Mouse (Mus musculus) neural tube, embryonic 13.5 days (tissue): ENCODE measurements around the gene Caprin1. TPM values are rescaled to one million over a fixed set of nuclear protein-coding genes. Genes with fewer than 3 reads are reported as not detected.

ENCODE experiments used
- ATAC-seq: fragments of 200-750 bp; cut with Nextera tagmentation; 2 replicates; pipeline ENCODE4 v1.8.0; 2017; ENCODE audit warnings: low read depth, mild to moderate bottlenecking, moderate TSS enrichment, moderate library complexity
- H3K27ac ChIP-seq: fragments of 300-500 bp; sonication (generic); replicated peaks from 2 replicates; pipeline ENCODE4 v1.5.1; 2015; ENCODE audit warnings: moderate library complexity, mild to moderate bottlenecking, inconsistent platforms
- H3K27me3 ChIP-seq: fragments of 300-500 bp; sonication (generic); 2 replicates; pipeline ENCODE4 v1.6.1; 2015; ENCODE audit warnings: mild to moderate bottlenecking, inconsistent platforms
- H3K36me3 ChIP-seq: fragments of 300-500 bp; sonication (generic); 2 replicates; pipeline ENCODE4 v1.6.1; 2015; ENCODE audit warnings: mild to moderate bottlenecking, inconsistent platforms
- H3K4me1 ChIP-seq: fragments of 300-500 bp; sonication (generic); replicated peaks from 2 replicates; pipeline ENCODE4 v1.6.1; 2015; ENCODE audit warnings: inconsistent platforms
- H3K4me2 ChIP-seq: fragments of 300-500 bp; sonication (generic); 2 replicates; pipeline ENCODE4 v1.6.1; 2015; ENCODE audit warnings: inconsistent platforms, mild to moderate bottlenecking, moderate library complexity
- H3K4me3 ChIP-seq: fragments of 300-500 bp; sonication (generic); 2 replicates; pipeline ENCODE4 v1.5.1; 2015; ENCODE audit warnings: mild to moderate bottlenecking, inconsistent platforms
- H3K9ac ChIP-seq: fragments of 300-500 bp; sonication (generic); 2 replicates; pipeline ENCODE4 v1.6.1; 2015; ENCODE audit warnings: moderate library complexity, mild to moderate bottlenecking, inconsistent platforms
- H3K9me3 ChIP-seq: fragments of 300-500 bp; sonication (generic); 2 replicates; pipeline ENCODE4 v1.6.1; 2016; ENCODE audit warnings: inconsistent platforms
- WGBS: fragments of 180-500 bp; shearing (Covaris S2); methylation state at CpG from one replicate; pipeline ENCODE4 v1.1.7; 2015; 5-methylcytosine and 5-hydroxymethylcytosine counted together
- polyA plus RNA-seq: library from polyadenylated mRNA; unstranded; fragments of >200 nt; fragmentation: Nextera tagmentation; extraction: Ambion mirVana; gene quantifications from 2 replicates; pipeline ENCODE4 v1.2.1, GENCODE M21; 2015

Caprin1 gene
- polyA plus RNA-seq, 1 experiment from 2014 or later: 412 TPM

DNA sequence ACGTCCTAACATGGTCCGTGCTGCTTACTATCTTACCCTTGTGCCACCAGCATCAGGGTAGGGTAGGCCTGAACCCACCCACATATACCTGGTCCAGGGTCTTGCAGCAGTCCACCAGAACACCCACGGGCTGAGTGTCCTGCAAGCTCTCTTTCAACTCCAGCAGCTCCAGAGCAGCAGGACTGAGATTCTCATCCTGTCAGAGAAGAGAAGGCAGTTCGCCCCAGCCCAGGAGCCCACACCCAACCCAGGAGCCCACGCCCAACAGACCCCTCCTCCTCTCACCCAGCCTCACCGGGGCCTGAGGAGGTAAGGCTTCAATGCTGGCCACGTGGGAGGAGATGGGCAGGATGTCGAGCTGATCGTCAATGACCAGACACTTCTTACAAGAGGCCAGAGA is 49.6 kb downstream of the Caprin1 start:
- ATAC-seq: no peak
- Histone ChIP-seq H3K9ac (no peak overlapping the region), H3K27ac (no peak overlapping the region), H3K4me1 (no peaks in the 10 kb centered on the region), H3K9me3 (no peaks in the 10 kb centered on the region), H3K36me3 (peaks cover 71% of the 10 kb centered on the region), H3K4me3 (no peak overlapping the region), H3K4me2 (no peak overlapping the region), H3K27me3 (no peaks in the 10 kb centered on the region)
- 91% methylated on average over 9 of the region's 9 CpGs for WGBS

DNA sequence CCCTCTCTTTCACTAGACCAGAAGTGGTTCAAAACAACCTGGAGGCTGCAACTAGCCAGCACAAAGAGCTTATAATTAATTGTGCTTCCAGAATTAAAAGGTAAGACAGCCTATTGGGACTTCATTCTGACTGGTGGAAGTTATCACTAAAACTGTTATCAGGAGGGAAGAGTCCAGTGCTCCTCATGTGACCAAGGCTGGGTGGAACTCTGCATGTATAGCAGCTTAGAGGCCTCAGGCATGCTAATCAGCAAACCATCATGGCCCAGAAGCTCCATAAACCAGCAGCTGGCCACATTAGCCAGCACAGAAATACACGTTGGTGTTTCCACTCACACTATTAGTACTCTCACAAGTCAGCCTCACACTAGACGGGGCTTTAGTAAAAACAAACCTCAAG is 50.7 kb downstream of the Caprin1 start:
- Histone ChIP-seq H3K27me3 (no peaks in the 10 kb centered on the region), H3K4me2 (no peak overlapping the region), H3K4me3 (no peak overlapping the region), H3K4me1 (no peaks in the 10 kb centered on the region), H3K9me3 (no peaks in the 10 kb centered on the region), H3K36me3 (peaks cover 68% of the 10 kb centered on the region), H3K27ac (no peak overlapping the region), H3K9ac (no peak overlapping the region)
- WGBS: 95% methylated on average over 2 of the region's 2 CpGs
- no peak for ATAC-seq

DNA sequence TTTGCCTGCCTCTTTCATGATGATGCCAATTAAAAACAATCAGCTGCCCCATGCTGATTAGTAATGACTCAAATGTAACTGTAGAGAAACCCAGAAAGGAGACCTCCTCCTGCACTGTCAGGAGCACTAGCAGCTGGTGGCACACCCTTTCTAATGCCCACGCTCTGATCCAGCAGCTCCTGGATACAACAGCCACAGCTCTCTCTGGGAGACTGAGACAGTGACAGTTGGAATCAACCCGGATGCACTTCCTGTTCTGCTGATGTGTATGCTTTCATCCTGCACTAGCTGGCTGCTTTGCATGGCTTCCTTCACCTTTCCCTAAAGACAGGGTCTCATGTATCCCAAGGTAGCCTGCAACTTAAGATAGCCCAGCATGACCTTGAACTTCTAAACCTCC is 51.4 kb downstream of the Caprin1 start:
- H3K27ac ChIP-seq: no peak overlapping the region
- no peak overlapping the region for H3K4me3 ChIP-seq
- H3K27me3 ChIP-seq: no peaks in the 10 kb centered on the region
- 86% methylated on average over 2 of the region's 2 CpGs for WGBS
- H3K4me1 ChIP-seq: no peaks in the 10 kb centered on the region
- H3K9ac ChIP-seq: no peak overlapping the region
- H3K4me2 ChIP-seq: no peak overlapping the region
- no peak for ATAC-seq
- H3K9me3 ChIP-seq: no peaks in the 10 kb centered on the region
- H3K36me3 ChIP-seq: peaks cover 61% of the 10 kb centered on the region

DNA sequence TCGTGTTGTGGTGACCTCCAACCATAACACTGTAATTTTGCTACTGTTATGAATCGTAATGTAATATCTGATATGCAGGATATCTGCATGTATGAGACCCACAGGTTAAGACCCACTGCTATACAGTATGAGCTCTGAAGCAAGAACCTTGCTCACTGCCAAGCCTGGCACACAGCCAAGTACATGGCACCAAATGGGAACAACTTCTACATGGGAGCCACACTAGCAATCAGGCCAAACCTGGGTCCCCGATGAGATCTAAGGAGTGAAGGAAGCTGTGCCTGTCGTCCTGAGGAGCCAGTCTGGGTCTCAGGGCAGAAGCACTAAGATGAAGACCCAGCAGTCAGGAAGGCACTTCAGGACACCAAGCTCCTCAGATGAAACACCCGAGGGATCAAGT is 52.0 kb downstream of the Caprin1 start:
- no peak for ATAC-seq
- Histone ChIP-seq H3K9ac (no peak overlapping the region), H3K4me2 (no peak overlapping the region), H3K36me3 (peaks cover 55% of the 10 kb centered on the region), H3K9me3 (no peaks in the 10 kb centered on the region), H3K27ac (no peak overlapping the region), H3K4me1 (no peaks in the 10 kb centered on the region), H3K4me3 (no peak overlapping the region), H3K27me3 (no peaks in the 10 kb centered on the region)
- WGBS: 84% methylated on average over 5 of the region's 5 CpGs

DNA sequence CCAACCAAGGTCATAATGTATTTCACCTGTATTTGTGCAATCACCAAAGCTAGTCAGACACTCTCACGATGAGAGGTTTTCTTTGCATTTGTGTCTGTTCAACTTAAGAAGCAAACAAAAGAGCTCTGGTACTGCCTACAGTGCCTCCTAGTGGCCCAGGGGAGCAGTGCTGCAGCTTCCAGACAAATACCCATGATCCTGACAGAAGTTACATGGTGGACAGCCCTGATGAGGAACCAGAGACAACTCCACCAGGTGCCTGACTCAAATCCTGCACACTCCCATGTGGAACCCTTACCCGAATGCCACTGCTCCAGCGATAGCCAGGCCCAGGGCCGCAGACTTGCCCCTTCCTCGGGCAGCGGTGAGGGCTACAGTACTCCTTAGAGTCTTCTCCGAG is 53.5 kb downstream of the Caprin1 start:
- no peak overlapping the region for H3K4me2 ChIP-seq
- WGBS: 81% methylated on average over 7 of the region's 7 CpGs
- no peak overlapping the region for H3K4me3 ChIP-seq
- peaks cover 49% of the 10 kb centered on the region for H3K36me3 ChIP-seq
- H3K9me3 ChIP-seq: no peaks in the 10 kb centered on the region
- ATAC-seq: no peak
- no peaks in the 10 kb centered on the region for H3K4me1 ChIP-seq
- no peak overlapping the region for H3K9ac ChIP-seq
- no peak overlapping the region for H3K27ac ChIP-seq
- H3K27me3 ChIP-seq: no peaks in the 10 kb centered on the region

DNA sequence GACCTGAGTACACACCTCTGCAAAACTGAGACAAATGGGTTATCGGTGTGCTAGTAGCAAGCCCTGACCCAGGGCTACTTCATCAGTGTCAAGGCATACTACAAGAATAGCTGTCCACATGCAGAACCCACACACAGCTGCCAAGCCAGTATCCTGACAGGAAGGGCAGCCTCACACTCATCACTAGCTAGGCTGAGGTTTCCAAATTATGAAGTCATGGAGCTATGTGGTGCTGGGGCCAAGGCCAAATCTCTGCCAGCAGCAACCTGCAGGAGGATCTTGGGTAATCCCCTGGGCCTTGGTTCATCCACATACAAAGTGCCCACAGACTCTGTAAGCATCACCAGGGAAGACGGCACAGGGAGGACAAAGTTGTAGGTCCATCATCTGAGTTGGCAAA is 53.9 kb downstream of the Caprin1 start:
- WGBS: 89% methylated on average over 2 of the region's 2 CpGs
- ATAC-seq: no peak
- Histone ChIP-seq H3K9me3 (no peaks in the 10 kb centered on the region), H3K4me2 (no peak overlapping the region), H3K36me3 (peaks cover 50% of the 10 kb centered on the region), H3K4me3 (no peak overlapping the region), H3K9ac (no peak overlapping the region), H3K27me3 (no peaks in the 10 kb centered on the region), H3K27ac (no peak overlapping the region), H3K4me1 (no peaks in the 10 kb centered on the region)

DNA sequence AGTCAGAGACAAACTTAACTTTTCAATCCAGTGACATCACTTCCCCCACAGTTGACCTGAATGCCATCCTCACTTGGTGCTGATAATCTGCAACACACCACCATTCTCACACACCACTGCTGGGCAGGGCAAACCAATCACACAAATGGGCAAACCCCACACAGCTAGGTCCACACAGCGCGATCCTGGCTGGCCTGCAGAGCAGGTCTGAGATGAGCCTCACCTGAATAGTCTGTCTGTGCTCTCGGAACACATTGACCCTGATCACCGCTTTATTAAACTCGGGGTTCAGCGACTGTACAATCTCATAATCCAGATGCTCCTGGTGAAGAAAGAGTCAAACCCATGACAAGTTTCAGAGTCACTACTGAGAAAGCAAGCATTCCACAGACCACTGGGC is 54.6 kb downstream of the Caprin1 start:
- Histone ChIP-seq H3K27me3 (no peaks in the 10 kb centered on the region), H3K9ac (no peak overlapping the region), H3K4me3 (no peak overlapping the region), H3K9me3 (no peaks in the 10 kb centered on the region), H3K27ac (no peak overlapping the region), H3K4me1 (no peaks in the 10 kb centered on the region), H3K36me3 (peaks cover 44% of the 10 kb centered on the region), H3K4me2 (no peak overlapping the region)
- no peak for ATAC-seq
- 94% methylated on average over 6 of the region's 6 CpGs for WGBS

DNA sequence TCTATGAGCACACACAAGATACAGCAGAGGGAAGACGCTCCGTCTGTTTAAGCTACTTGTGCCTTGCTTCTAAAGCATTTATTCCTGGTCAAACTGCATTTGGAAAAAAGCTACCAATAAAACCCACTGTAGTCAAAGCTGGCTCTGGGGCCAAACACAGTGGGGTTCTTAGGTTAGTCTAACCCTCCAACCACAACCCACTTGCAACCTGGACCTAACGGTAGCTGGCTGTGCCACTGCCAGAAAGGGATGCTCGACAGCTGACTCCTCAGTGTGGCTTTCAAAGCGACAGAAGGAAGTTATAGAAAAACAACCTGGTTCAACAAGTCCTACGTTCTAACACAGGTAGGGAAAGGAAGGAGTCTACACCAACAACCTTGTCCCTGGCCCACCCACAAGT is 66.0 kb downstream of the Caprin1 start:
- no peak for ATAC-seq
- peaks cover 94% of the 10 kb centered on the region for H3K36me3 ChIP-seq
- H3K27me3 ChIP-seq: no peaks in the 10 kb centered on the region
- H3K4me1 ChIP-seq: no peaks in the 10 kb centered on the region
- no peak overlapping the region for H3K4me3 ChIP-seq
- H3K4me2 ChIP-seq: no peak overlapping the region
- H3K27ac ChIP-seq: no peak overlapping the region
- 96% methylated on average over 6 of the region's 6 CpGs for whole genome bisulfite sequencing
- no peak overlapping the region for H3K9ac ChIP-seq
- H3K9me3 ChIP-seq: no peaks in the 10 kb centered on the region

DNA sequence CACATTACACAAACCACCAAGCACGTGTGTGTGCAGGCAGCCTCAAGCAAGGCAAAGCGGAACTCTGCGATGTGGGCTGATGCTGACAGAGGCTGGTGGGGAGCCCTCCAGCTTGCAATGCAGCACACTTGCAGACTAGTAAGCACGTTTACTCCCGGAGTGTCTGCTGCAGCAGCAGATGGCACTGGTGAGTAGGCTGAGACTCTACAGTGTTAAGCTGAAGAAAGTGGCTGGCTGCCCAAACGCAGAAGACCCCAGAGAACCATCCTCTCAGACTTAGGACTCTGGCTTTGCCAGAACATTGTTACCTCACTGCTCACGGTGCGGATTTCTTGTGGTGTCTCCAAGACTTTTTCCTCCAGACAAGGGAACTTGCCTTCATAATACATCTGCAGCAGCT is 66.5 kb downstream of the Caprin1 start:
- H3K4me3 ChIP-seq: no peak overlapping the region
- no peaks in the 10 kb centered on the region for H3K27me3 ChIP-seq
- no peak overlapping the region for H3K4me2 ChIP-seq
- no peaks in the 10 kb centered on the region for H3K9me3 ChIP-seq
- H3K4me1 ChIP-seq: no peaks in the 10 kb centered on the region
- no peak for ATAC-seq
- WGBS: 80% methylated on average over 8 of the region's 8 CpGs
- H3K36me3 ChIP-seq: peaks cover 94% of the 10 kb centered on the region
- H3K9ac ChIP-seq: no peak overlapping the region
- no peak overlapping the region for H3K27ac ChIP-seq

DNA sequence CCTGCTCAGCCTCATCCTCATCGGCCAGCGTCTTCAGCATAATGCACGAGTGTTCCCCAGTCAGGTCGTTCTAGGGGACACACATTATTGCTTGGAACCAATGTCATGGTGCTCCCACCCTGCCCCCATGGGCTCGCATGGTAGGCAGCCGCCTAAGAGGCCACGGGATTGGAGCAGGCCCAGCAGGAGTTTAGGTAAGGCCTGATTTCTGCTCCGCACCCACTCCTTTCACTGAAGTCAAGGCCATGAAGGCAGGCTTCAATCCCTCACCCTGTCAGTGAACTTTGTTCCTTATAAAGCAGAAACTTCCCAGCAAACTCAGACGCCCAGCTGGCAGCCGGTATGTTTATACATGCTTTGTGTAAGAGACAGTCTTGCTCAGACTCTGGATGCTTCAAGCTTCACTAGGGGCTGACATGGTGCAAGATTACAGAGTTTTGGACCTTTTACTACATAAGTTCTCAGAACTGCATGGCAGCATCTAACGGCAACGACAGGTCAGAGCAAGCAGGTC is 69.4 kb downstream of the Caprin1 start:
- Histone ChIP-seq H3K4me3 (no peak overlapping the region), H3K9me3 (no peaks in the 10 kb centered on the region), H3K36me3 (peaks cover 93% of the 10 kb centered on the region), H3K27ac (no peak overlapping the region), H3K27me3 (no peaks in the 10 kb centered on the region), H3K4me1 (no peaks in the 10 kb centered on the region), H3K4me2 (no peak overlapping the region), H3K9ac (no peak overlapping the region)
- no peak for ATAC-seq
- 84% methylated on average over 12 of the region's 12 CpGs for WGBS

DNA sequence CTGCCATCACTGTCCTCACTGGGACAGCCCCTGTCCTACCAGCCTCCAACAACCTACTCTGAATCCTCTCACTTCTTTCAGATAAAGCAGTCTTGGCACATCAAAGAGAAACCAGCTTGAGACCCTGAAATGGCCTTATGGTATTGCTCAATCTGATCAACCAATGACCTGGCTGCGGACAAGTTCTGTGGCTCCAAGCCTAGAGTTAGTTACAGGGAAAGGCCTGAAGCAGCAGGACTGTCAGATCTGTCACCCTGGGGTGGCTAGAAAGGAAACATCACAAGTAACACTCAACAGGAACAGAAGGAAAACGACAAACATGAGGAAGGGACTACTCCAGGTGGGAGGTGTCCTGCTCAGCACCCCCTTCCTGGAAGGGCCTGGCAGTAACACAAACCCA is 72.9 kb downstream of the Caprin1 start:
- Histone ChIP-seq H3K4me1 (no peaks in the 10 kb centered on the region), H3K36me3 (peaks cover 88% of the 10 kb centered on the region), H3K4me3 (no peak overlapping the region), H3K9me3 (no peaks in the 10 kb centered on the region), H3K9ac (no peak overlapping the region), H3K27me3 (no peaks in the 10 kb centered on the region), H3K27ac (no peak overlapping the region), H3K4me2 (no peak overlapping the region)
- no peak for ATAC-seq
- WGBS: 91% methylated on average over 2 of the region's 2 CpGs

DNA sequence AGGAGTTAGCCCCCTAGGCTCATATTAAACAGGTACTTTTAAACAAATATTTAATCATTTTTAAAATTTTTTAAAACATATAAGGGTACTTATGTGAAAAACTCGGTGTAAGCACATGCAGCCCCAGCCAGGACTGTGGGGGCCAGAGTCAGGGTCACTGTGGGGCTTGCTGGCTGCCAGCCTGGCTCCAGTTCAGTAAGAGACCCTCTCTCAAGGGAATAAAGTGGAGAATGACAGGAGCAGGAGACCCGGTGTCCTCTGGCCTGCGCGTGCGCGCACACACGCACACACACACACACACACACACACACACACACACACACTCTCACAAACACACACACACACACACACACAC is 78.2 kb downstream of the Caprin1 start:
- ATAC-seq: no peak
- Histone ChIP-seq H3K4me3 (no peak overlapping the region), H3K9me3 (no peaks in the 10 kb centered on the region), H3K27me3 (no peaks in the 10 kb centered on the region), H3K4me1 (no peaks in the 10 kb centered on the region), H3K36me3 (peaks cover 67% of the 10 kb centered on the region), H3K27ac (no peak overlapping the region), H3K9ac (no peak overlapping the region), H3K4me2 (no peak overlapping the region)
- 91% methylated on average over 7 of the region's 7 CpGs for WGBS

DNA sequence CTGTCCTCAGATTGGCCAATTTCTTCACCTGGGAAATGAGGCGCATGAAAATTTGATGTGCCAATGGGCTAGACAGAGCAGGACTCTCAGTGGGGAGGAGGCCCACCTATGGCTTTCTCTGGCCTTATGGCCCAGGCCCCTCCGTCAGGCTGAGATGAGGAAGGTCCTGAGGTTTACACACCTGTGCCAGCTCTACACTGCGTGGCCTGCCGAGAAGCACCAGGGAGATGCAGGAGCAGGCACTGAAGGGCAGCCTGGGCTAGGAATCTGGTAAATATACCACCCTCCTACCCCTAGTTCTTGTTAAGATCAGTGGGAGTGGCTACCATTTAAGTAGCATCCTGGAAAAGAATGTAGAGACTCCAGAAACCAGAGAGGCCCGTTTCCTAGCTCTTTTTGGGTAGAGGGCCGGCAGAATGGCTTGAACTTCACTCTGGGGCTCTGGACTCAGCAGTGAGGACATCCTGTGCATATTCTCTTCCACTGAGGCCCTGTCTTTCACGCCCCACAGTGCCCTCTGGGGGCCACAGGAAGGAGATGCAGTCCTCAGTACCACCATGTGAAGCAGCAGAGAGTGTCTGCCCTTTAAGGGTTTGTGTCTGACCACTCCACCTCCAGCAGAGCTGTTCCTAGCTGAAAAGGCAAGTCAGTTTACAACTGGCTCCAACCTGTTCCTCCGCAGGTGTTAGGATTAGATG is 78.7 kb downstream of the Caprin1 start:
- Histone ChIP-seq H3K4me3 (no peak overlapping the region), H3K9me3 (no peaks in the 10 kb centered on the region), H3K36me3 (peaks cover 62% of the 10 kb centered on the region), H3K27me3 (no peaks in the 10 kb centered on the region), H3K4me2 (no peak overlapping the region), H3K9ac (no peak overlapping the region), H3K4me1 (no peaks in the 10 kb centered on the region), H3K27ac (no peak overlapping the region)
- ATAC-seq: peak; percentile 81
- 66% methylated on average over 8 of the region's 8 CpGs for WGBS
